Mouse (Mus musculus): ENCODE data around the gene Oxct1.

Oxct1 gene

GRCm38 (mm10) chr15:4026231-4026773, at the start of gene Oxct1:
Gene Oxct1 (plus strand): TSS chr15:4026383.
- DNase-seq (ENCODE audit: low spot score): peak; percentile 96

DNA sequence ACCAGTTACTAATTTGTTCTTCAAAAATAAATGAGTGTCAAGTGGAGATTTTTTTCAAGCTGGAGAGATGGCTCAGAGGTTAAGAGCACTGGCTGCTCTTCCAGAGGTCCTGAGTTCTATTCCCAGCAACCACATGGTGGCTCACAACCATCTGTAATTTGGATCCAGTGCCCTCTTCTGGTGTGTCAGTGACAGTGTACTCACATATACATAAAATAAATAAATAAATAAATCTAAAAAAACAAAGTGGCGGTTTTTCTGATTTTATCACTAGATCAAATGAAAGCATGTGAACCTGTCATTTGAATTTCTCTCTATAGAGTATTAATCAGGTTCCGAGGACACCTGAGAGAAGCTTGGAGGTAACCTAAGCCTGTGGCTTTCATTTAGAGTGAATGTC, 47.9 kb upstream of the Oxct1 start:
- peak; percentile 18 for DNase-seq (ENCODE audit: low spot score)

DNA sequence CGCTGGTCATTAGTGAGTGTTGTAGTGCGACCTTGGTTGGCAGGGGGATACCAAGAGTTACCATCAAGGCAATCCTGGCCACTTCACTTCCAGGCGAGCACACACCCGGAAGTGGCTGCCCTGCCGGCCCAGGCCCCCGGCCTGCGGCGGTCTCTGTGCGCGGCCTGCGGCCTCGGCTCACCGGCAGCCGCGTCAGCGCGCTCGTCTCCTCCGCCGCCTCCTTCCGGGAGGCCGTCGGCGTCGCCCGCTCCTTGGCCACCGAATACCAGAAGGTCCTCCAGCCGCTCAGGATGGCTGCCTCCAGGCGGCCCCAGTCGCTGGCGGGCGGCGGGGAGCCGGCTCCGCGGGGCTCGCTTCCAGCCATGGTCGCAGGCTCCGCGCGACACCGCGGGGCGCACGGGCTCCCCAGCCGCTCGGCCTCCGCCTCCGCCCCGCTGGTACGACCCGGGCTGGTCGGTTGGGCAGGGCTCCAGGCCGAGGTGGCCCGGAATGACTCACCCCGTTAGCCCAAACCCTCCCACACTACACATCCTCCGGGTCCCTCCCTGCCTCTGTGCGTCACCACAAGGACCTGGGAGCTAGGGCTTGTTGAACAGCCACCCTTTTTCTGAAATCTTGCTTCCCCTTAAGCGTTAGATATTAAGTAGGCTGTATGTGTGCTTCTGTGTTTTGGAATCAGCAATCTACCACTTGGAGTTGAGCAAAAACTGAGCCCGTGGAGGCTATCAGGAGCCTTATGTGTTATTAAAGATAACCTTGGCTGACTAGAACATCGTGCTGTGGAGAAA, 46.9 kb upstream of the Oxct1 start, which contains the start of gene Fbxo4:
Gene Fbxo4 (minus strand): TSS at position 513 of the 788 bp plus-strand sequence.
- DNase-seq (ENCODE audit: low spot score): peak; percentile 92

DNA sequence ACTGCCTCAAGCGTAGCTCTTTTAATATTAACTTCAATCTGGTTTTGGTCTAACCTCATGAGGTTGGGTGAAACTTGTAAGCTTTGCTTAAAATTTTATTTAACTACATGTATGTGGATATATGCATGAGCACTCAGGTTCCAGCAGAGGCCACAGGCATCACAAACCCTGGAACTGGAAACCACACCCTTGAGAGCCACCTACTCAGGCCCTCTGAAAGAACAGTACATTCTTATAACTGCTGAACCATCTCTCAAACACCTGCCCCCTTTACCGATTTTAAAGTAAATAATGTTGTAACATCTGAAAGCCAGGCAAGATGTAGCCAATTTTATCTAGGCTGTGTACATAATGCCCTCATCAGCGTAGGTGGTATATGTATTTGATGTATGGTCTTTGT, 46.3 kb upstream of the Oxct1 start:
- DNase-seq (ENCODE audit: low spot score): peak; percentile 28

- DNase-seq (ENCODE audit: low spot score): no peak
Observed at GRCm38 (mm10) chr15:3982732-3983131, 43.5 kb upstream of the Oxct1 start.

DNA sequence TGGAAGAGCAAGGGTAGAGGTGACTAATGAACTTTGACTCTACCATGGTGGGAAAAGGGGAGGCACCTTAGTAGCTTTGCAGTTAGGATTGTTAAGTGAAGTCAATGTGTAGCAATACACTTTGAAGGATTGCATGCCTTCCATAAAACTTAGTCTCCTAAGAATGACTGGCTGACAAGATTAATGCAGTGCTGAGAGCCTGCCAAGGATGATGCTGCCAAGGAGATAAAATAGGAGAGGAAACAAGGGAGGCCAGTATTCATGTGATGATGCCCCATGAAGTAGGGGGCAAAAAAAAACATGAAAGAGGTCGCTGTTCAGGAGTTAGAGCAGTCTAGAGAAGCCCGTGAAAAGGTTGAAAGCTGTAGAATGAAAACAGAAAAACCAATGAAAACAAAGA, 41.3 kb upstream of the Oxct1 start:
- no peak for DNase-seq (ENCODE audit: low spot score)

DNA sequence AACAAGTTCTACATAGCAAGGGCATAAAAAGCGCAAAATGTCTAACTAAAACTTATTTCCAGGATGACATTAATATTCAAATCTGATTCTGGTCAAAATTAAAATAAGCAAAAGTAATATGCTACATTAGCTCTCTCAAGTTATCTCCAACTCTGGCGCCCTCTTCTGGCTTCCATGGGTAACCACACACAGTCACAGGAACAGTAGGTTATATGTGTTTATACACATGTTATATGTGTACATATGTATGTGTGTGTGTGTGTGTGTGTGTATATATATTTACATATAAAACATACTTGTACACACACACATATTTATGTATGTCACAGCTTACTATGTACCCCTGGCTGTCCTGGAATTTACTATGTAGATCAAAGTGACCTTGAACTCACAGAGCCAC, 38.2 kb upstream of the Oxct1 start:
- DNase-seq (ENCODE audit: low spot score): peak; percentile 55

GRCm38 (mm10) chr15:3994852-3995447, 31.2 kb upstream of the Oxct1 start:
- DNase-seq (ENCODE audit: low spot score): peak; percentile 56

DNA sequence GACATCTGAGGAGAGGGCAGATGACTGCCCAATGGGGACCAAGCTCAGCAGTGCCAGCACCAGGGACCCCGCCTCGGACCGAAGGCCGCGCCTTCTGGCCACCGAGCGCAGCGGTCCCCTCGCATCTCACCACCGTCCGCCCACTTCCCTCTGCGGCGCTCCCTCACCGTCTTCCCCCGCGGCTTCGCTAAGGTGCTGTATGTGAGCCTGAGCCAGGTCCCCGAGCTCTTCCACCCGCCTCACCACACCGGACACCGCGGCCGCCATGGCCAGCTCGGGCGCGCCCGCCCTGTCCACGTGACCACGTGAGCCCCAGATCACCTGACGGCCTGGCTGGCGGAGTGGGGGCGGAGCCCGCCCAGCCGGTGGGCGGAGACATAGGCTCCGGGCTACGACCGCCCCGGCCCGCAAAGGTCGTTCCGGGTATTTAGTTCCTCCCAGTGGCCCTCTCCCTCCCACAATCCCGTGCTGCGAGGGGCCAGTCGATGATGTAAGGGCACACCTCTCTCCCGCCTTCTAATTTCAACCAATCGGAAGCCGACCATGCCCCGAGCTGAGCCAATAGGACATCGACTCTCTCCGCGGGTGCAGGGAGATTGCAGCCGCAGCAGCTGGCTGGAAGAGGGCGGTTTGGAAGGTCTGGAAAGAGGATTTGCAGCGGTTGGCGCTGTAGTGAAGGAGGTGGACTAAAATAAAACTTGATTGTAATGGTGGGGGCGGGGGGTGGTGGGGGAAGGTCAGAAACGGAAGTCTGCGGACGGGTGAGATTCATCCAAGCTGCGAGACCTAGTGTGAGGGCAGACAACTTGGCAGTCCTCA, 30.5 kb upstream of the Oxct1 start, which contains the start of gene AW549877:
Gene AW549877 (minus strand): TSS at position 297 of the 819 bp plus-strand sequence.
- DNase-seq (ENCODE audit: low spot score): peak; percentile 100

DNA sequence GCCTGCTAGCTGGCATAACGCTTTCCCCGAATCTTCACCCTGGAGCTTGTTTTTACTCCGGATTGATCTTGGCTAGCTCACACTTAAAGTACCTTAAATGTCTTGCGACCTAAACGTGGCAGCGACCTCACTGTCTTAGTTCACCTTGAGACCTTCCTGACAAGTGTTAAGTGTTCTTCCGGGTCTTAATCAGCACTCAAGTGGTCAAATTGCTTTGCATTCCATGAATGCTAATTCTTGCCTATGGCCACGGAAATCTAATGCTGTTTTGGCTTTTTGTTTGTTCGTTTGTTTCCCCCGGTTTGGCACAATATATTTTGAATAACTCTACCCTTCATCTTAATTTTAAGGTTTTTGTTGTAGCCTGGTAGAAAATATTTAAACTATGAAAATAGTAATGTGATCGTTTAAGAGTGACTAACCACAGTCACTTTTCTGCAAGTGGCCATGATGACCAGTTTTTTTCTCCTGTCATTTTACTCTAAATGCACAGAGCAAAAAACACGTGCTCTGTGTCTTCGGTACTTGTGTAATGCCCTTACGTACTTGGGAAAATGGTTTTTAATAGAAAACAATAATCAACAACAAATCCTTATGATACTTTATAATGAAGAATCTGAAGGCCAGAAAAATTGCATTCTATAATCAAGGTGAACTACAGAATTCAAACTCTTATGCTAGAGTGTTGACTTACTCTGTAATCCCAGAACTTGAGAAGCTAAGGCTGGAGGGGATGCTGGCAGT, 29.7 kb upstream of the Oxct1 start:
- DNase-seq (ENCODE audit: low spot score): peak; percentile 19

GRCm38 (mm10) chr15:3999144-3999543, 27.0 kb upstream of the Oxct1 start:
- no peak for DNase-seq (ENCODE audit: low spot score)

GRCm38 (mm10) chr15:4000536-4000935, 25.6 kb upstream of the Oxct1 start:
- no peak for DNase-seq (ENCODE audit: low spot score)

DNA sequence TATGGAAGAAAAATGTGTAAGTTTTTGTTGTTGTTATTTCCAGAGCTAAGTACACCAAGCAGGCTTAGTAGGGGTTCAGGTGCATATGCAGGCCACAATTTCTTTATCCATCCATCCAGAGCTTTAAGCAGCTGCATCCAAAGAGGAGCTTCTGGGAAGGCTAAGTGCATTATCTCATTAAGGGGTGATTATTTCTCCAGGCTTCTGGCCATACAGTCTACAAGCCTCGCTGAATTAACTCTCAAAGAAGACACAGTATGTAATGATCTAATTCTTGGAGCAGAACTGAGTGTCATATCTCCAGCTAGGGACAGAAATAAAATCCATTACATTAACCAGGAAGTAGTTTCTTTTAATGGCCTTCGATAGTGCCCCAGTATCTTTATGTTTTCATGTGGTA, 12.3 kb upstream of the Oxct1 start:
- DNase-seq (ENCODE audit: low spot score): peak; percentile 68

DNA sequence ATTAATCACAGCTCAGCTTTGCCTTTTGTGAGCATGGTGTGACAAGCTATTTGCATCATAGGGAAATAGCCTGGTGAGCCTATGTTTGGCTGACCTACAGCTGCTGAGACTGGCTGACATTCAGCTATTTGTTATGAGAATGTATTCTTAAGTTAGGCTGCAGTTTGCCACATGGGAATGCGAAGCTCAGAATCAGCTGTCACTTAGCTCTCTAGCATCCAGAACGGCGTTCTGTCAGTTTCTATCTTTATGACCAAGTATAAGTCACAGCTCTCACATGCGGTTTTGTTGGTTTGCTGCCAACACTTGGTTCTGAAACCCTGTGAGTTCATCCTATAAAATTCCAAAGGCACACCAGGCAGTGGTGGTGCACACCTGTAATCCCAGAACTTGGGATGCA, 5.5 kb upstream of the Oxct1 start:
- peak; percentile 22 for DNase-seq (ENCODE audit: low spot score)

GRCm38 (mm10) chr15:4023747-4024146, 2.4 kb upstream of the Oxct1 start:
- no peak for DNase-seq (ENCODE audit: low spot score)

GRCm38 (mm10) chr15:4024726-4025507, 1.3 kb upstream of the Oxct1 start:
- peak; percentile 21 for DNase-seq (ENCODE audit: low spot score)

GRCm38 (mm10) chr15:4025508-4025904, 677 bp upstream of the Oxct1 start:
- DNase-seq (ENCODE audit: low spot score): peak; percentile 36

DNA sequence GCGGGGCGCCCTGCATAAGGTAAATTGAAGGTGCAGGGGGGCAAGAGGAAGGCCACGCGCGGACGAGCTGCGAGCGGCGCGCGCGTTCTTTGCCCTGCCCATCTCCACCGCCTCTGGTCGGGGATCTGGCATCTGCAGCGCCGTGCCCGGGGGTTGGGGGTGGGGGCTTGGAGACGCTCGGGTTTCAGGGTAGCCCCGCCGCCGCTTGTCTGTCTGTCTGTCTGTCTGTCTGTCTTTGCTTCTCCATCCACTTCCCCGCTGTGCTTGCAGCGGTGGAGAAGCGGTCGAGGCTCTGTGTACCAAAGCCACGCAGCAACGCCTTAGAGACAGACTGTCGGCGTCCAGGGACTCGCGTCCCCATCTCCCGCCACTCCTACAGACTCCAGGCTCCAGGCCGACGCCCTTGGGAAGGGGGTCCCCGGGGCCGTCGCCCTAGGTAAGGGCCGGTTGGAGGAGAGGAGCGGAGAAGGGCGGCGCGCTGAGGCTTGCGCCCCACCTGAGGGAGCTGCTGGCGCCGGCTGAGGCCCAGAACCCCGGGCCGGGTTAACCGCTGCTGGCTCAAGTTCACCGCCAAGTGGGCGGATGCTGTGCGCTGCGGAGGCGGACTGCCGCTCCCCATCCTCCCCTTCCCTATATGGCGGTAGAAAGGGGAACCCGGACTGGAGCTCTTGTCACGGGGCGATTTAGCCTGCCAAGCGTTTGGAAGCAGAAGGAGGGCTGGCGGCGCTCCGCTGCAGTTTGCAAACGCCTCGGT, 825 bp downstream of the Oxct1 start:
- DNase-seq (ENCODE audit: low spot score): peak; percentile 91

- peak; percentile 49 for DNase-seq (ENCODE audit: low spot score)
Observed at GRCm38 (mm10) chr15:4027671-4028410, 1.7 kb downstream of the Oxct1 start.

- DNase-seq (ENCODE audit: low spot score): no peak
Observed at GRCm38 (mm10) chr15:4028411-4028700, 2.2 kb downstream of the Oxct1 start.

Data from MN1 (cell line).